Mouse (Mus musculus) forebrain, embryonic 10.5 days (tissue): Measurements from ENCODE around the gene Taar4. TPM values are rescaled to one million over a fixed set of nuclear protein-coding genes. Genes with fewer than 3 reads are reported as not detected.

Source experiments
- DNase-seq: peaks from one replicate; pipeline ENCODE4 v3.0.0-alpha.2; 2017; ENCODE audit warnings: low spot score; ENCODE audit errors: extremely low spot score
- H3K27ac ChIP-seq: fragments of 300-500 bp; sonication (generic); 2 replicates; pipeline ENCODE4 v1.5.1; 2016; ENCODE audit warnings: mild to moderate bottlenecking
- H3K27me3 ChIP-seq: fragments of 300-500 bp; sonication (generic); 2 replicates; pipeline ENCODE4 v1.6.1; 2016; ENCODE audit warnings: mild to moderate bottlenecking; ENCODE audit not compliant: poor library complexity, severe bottlenecking
- H3K36me3 ChIP-seq: fragments of 300-500 bp; sonication (generic); replicated peaks from 2 replicates; pipeline ENCODE4 v1.6.1; 2016; ENCODE audit warnings: mild to moderate bottlenecking, moderate library complexity
- H3K4me1 ChIP-seq: fragments of 300-500 bp; sonication (generic); 2 replicates; pipeline ENCODE4 v1.6.1; 2016
- H3K4me3 ChIP-seq: fragments of 300-500 bp; sonication (generic); 2 replicates; pipeline ENCODE4 v1.5.1; 2016; ENCODE audit warnings: mild to moderate bottlenecking, moderate library complexity
- H3K9me3 ChIP-seq: fragments of 300-500 bp; sonication (generic); 2 replicates; pipeline ENCODE4 v1.6.1; 2016; ENCODE audit warnings: mild to moderate bottlenecking, moderate library complexity
- WGBS: fragments of 180-500 bp; shearing (Covaris S2); methylation state at CpG from one replicate; pipeline ENCODE4 v1.1.7; 2016; 5-methylcytosine and 5-hydroxymethylcytosine counted together
- polyA plus RNA-seq: library from polyadenylated mRNA; unstranded; fragments of >200 nt; fragmentation: Nextera tagmentation; extraction: Ambion mirVana; gene quantifications from 2 replicates; pipeline ENCODE4 v1.2.1, GENCODE M21; 2016

Taar4 gene
- polyA plus RNA-seq = not detected in 2 replicates

GRCm38 (mm10) chr10:23960444-23960915, at the start of gene Taar4:
Gene Taar4, plus strand, starts transcription at chr10:23960494.
- H3K4me1 ChIP-seq = no peaks in the 10 kb centered on the region
- no peaks in the 10 kb centered on the region for H3K27me3 ChIP-seq
- no peaks in the 10 kb centered on the region for H3K36me3 ChIP-seq
- 96% methylated on average over 13 of the region's 13 CpGs for WGBS
- H3K4me3 ChIP-seq = no peak within 1 kb of the TSS
- DNase-seq = no peak
- H3K27ac ChIP-seq = no peak within 1 kb of the TSS
- H3K9me3 ChIP-seq = no peaks in the 10 kb centered on the region

GRCm38 (mm10) chr10:23920056-23920455, 40.2 kb upstream of the Taar4 start, which contains the start of gene Taar1:
Gene Taar1, plus strand, starts transcription at chr10:23920356.
- WGBS = 92% methylated on average over 4 of the region's 4 CpGs
- DNase-seq = no peak
- Histone ChIP-seq H3K4me1 (no peaks in the 10 kb centered on the region), H3K9me3 (no peaks in the 10 kb centered on the region), H3K27me3 (no peaks in the 10 kb centered on the region), H3K36me3 (no peaks in the 10 kb centered on the region), H3K27ac (no peak within 1 kb of the TSS), H3K4me3 (no peak within 1 kb of the TSS)

GRCm38 (mm10) chr10:23922468-23922867, 37.8 kb upstream of the Taar4 start:
- WGBS = 69% methylated on average over 3 of the region's 3 CpGs
- Histone ChIP-seq H3K27me3 (no peaks in the 10 kb centered on the region), H3K27ac (no peak overlapping the region), H3K4me1 (no peaks in the 10 kb centered on the region), H3K36me3 (no peaks in the 10 kb centered on the region), H3K4me3 (no peak overlapping the region), H3K9me3 (no peaks in the 10 kb centered on the region)
- no peak for DNase-seq

- Histone ChIP-seq H3K9me3 (no peaks in the 10 kb centered on the region), H3K36me3 (no peaks in the 10 kb centered on the region), H3K27me3 (no peaks in the 10 kb centered on the region), H3K27ac (no peak overlapping the region), H3K4me1 (no peaks in the 10 kb centered on the region), H3K4me3 (no peak overlapping the region)
- WGBS = 84% methylated on average over 2 of the region's 2 CpGs
- no peak for DNase-seq
These were observed 36.4 kb upstream of the Taar4 start for GRCm38 (mm10) chr10:23923941-23924340.

GRCm38 (mm10) chr10:23937613-23938012, 22.7 kb upstream of the Taar4 start:
- Histone ChIP-seq H3K36me3 (no peaks in the 10 kb centered on the region), H3K9me3 (no peaks in the 10 kb centered on the region), H3K27me3 (no peaks in the 10 kb centered on the region), H3K4me1 (peaks cover 9% of the 10 kb centered on the region; the same call in 1 of the 2 replicates), H3K27ac (no peak overlapping the region), H3K4me3 (no peak overlapping the region)
- DNase-seq = no peak
- WGBS = 51% methylated on average over 4 of the region's 4 CpGs

- H3K36me3 ChIP-seq = no peaks in the 10 kb centered on the region
- 69% methylated on average over 6 of the region's 6 CpGs for WGBS
- no peaks in the 10 kb centered on the region for H3K9me3 ChIP-seq
- DNase-seq = no peak
- peaks cover 9% of the 10 kb centered on the region; the same call in 1 of the 2 replicates for H3K4me1 ChIP-seq
- no peak within 1 kb of the TSS for H3K27ac ChIP-seq
- H3K27me3 ChIP-seq = no peaks in the 10 kb centered on the region
- no peak within 1 kb of the TSS for H3K4me3 ChIP-seq
These were observed 22.0 kb upstream of the Taar4 start, which contains the start of gene Taar2 for GRCm38 (mm10) chr10:23938312-23938711. Gene Taar2, plus strand, starts transcription at chr10:23938572.

- Histone ChIP-seq H3K4me1 (peaks cover 9% of the 10 kb centered on the region; the same call in 1 of the 2 replicates), H3K9me3 (no peaks in the 10 kb centered on the region), H3K36me3 (no peaks in the 10 kb centered on the region), H3K4me3 (no peak overlapping the region), H3K27ac (no peak overlapping the region), H3K27me3 (no peaks in the 10 kb centered on the region)
- WGBS = 81% methylated on average over 5 of the region's 5 CpGs
- no peak for DNase-seq
These were observed 17.8 kb upstream of the Taar4 start for GRCm38 (mm10) chr10:23942465-23942864.

- Histone ChIP-seq H3K4me1 (no peaks in the 10 kb centered on the region), H3K27ac (no peak overlapping the region), H3K36me3 (no peaks in the 10 kb centered on the region), H3K27me3 (no peaks in the 10 kb centered on the region), H3K4me3 (no peak overlapping the region), H3K9me3 (no peaks in the 10 kb centered on the region)
- no peak for DNase-seq
- 85% methylated on average over 7 of the region's 7 CpGs for WGBS
These were observed 12.3 kb upstream of the Taar4 start for GRCm38 (mm10) chr10:23948026-23948425.

- no peak within 1 kb of the TSS for H3K4me3 ChIP-seq
- H3K9me3 ChIP-seq = no peaks in the 10 kb centered on the region
- H3K27me3 ChIP-seq = no peaks in the 10 kb centered on the region
- no peak within 1 kb of the TSS for H3K27ac ChIP-seq
- no peaks in the 10 kb centered on the region for H3K36me3 ChIP-seq
- H3K4me1 ChIP-seq = no peaks in the 10 kb centered on the region
- no peak for DNase-seq
- whole genome bisulfite sequencing = 90% methylated on average over 16 of the region's 16 CpGs
These were observed 10.7 kb upstream of the Taar4 start, which contains the start of gene Taar3 for GRCm38 (mm10) chr10:23949508-23950005. Gene Taar3, plus strand, starts transcription at chr10:23949558.

- H3K36me3 ChIP-seq = no peaks in the 10 kb centered on the region
These were observed 8.6 kb upstream of the Taar4 start for GRCm38 (mm10) chr10:23951714-23952113.

GRCm38 (mm10) chr10:23959071-23959470, 1.2 kb upstream of the Taar4 start:
- WGBS = 74% methylated on average over 3 of the region's 3 CpGs
- H3K27me3 ChIP-seq = no peaks in the 10 kb centered on the region
- H3K9me3 ChIP-seq = no peaks in the 10 kb centered on the region

More at GRCm38 (mm10) chr10:23951714-23952113, 8.6 kb upstream of the Taar4 start:
- no peaks in the 10 kb centered on the region for H3K9me3 ChIP-seq
- H3K27me3 ChIP-seq = no peaks in the 10 kb centered on the region
- no peaks in the 10 kb centered on the region for H3K4me1 ChIP-seq
- no peak for DNase-seq
- no peak overlapping the region for H3K4me3 ChIP-seq
- H3K27ac ChIP-seq = no peak overlapping the region
- 87% methylated on average over 6 of the region's 6 CpGs for WGBS

GRCm38 (mm10) chr10:23963444-23963843, 3.1 kb downstream of the Taar4 start:
- DNase-seq = no peak
- H3K36me3 ChIP-seq = no peaks in the 10 kb centered on the region
- no peak overlapping the region for H3K27ac ChIP-seq
- no peak overlapping the region for H3K4me3 ChIP-seq
- no peaks in the 10 kb centered on the region for H3K9me3 ChIP-seq
- H3K4me1 ChIP-seq = no peaks in the 10 kb centered on the region
- WGBS = 92% methylated on average over 3 of the region's 3 CpGs
- H3K27me3 ChIP-seq = no peaks in the 10 kb centered on the region

More at GRCm38 (mm10) chr10:23959071-23959470, 1.2 kb upstream of the Taar4 start:
- no peak overlapping the region for H3K27ac ChIP-seq
- no peak for DNase-seq
- H3K4me1 ChIP-seq = no peaks in the 10 kb centered on the region
- no peaks in the 10 kb centered on the region for H3K36me3 ChIP-seq
- no peak overlapping the region for H3K4me3 ChIP-seq

- no peaks in the 10 kb centered on the region for H3K36me3 ChIP-seq
- WGBS = 91% methylated on average over 6 of the region's 6 CpGs
- DNase-seq = no peak
- H3K27ac ChIP-seq = no peak overlapping the region
- no peaks in the 10 kb centered on the region for H3K27me3 ChIP-seq
- H3K4me3 ChIP-seq = no peak overlapping the region
- H3K9me3 ChIP-seq = no peaks in the 10 kb centered on the region
- H3K4me1 ChIP-seq = no peaks in the 10 kb centered on the region
These were observed 4.8 kb downstream of the Taar4 start for GRCm38 (mm10) chr10:23964921-23965610.
